Mouse (Mus musculus): Measurements from ENCODE around the gene BC003965. TPM values are rescaled to one million over a fixed set of nuclear protein-coding genes. Genes with fewer than 3 reads are reported as not detected.

Gene BC003965
- 34.4 TPM in 2 replicates for polyA plus RNA-seq (2014; fragmentation: Nextera tagmentation; extraction: Ambion mirVana)

DNA sequence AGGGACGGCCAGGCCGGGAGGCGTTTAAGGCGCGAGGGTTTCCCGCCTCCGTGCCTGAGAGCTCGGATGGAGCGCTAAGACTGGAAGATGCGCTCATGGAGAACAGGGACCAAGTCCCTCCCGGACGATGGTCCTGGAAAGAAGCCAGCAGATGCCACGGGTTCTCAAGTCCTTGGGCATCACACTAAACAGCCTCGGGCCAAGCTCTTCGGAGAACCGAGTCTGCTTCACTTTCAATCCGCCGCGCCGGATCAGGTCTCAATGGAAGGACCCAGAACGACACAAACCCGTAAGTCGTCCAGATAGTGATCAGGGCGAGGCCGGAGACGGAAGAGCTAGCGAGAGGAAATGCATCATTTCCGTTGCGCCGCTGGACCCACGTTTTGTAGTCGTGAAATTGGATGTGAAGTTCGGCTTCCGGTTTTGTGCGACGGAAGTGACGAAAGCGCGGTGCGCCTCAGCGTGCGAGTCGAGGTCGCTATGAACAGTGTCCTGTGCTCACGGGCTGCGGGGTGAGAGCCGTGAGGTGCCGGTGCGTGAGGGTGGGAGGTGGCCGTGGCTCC is at the start of gene BC003965:
TSS of gene BC003965 (plus strand) at position 426 of the 563 bp plus-strand sequence.
- H3K27me3 ChIP-seq (ENCODE audit: control insufficient read depth, insufficient read depth, low read length): no peaks in the 10 kb centered on the region
- peak within 1 kb of the TSS; percentile 80 for H3K27ac ChIP-seq (ENCODE audit: low read depth, low read length)
- H3K36me3 ChIP-seq (ENCODE audit: control insufficient read depth, insufficient read depth, low read length): no peaks in the 10 kb centered on the region
- H3K4me2 ChIP-seq: peak within 1 kb of the TSS; percentile 99
- under 1% methylated on average over 50 of the region's 50 CpGs for WGBS
- H3K4me3 ChIP-seq (ENCODE audit: low read depth, low read length): peak within 1 kb of the TSS; percentile 95
- DNase-seq (ENCODE audit: low spot score, missing footprints): peak; percentile 100
- H3K4me1 ChIP-seq (ENCODE audit: control insufficient read depth, insufficient read depth, low read length): peaks cover 17% of the 10 kb centered on the region
- H3K9ac ChIP-seq (ENCODE audit: low read length): peak within 1 kb of the TSS; percentile 96
- no peaks in the 10 kb centered on the region for H3K9me3 ChIP-seq (ENCODE audit: control insufficient read depth, low read length)
- ATAC-seq (ENCODE audit: low FRiP score): peak; percentile 85

DNA sequence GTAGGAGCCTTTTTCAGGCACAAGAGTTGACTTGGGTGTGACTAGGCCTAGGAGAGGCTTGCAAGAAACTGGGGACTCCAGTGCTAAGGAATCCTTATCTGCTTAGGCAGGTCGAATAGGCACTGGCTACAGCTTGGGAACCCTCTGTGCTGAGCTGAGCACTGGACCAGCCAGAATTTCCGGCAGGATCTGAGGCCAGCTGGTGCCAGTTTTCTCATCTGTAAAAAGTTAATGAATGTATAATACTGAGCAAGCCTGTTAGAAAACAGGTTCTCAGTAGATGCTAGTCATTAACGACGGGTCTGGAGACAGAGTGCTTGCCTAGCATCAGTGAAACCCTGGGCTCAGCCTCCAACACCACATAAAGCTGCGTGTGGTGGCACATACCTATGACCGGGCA is 48.7 kb upstream of the BC003965 start:
- WGBS: 88% methylated on average over 6 of the region's 6 CpGs
- Histone ChIP-seq H3K4me2 (no peak overlapping the region), H3K27ac (ENCODE audit: low read depth, low read length) (no peak overlapping the region), H3K27me3 (ENCODE audit: control insufficient read depth, insufficient read depth, low read length) (no peaks in the 10 kb centered on the region), H3K4me3 (ENCODE audit: low read depth, low read length) (no peak overlapping the region), H3K36me3 (ENCODE audit: control insufficient read depth, insufficient read depth, low read length) (no peaks in the 10 kb centered on the region), H3K4me1 (ENCODE audit: control insufficient read depth, insufficient read depth, low read length) (peaks cover 8% of the 10 kb centered on the region), H3K9ac (ENCODE audit: low read length) (no peak overlapping the region), H3K9me3 (ENCODE audit: control insufficient read depth, low read length) (no peaks in the 10 kb centered on the region)
- DNase-seq (ENCODE audit: low spot score, missing footprints): no peak
- no peak for ATAC-seq (ENCODE audit: low FRiP score)

DNA sequence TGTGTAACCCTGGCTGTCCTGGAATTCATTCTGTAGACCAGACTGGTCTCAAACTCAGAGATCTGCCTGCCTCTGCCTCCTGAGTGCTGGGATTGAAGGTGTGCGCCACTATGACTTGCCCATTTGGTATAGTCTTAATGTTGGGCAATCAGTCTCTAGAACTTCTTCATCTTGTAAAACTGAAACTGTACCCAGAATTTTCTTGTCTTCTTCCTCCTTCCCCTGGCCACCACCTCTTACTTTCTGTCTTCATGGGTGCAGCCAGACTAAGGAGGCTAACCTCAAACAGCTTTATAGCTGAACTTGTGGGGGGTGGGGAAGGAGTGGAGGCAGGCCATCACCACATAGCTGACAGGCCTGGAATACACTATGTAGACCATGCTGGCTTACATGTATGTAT is 45.6 kb upstream of the BC003965 start:
- H3K27ac ChIP-seq (ENCODE audit: low read depth, low read length): no peak overlapping the region
- no peak overlapping the region for H3K4me3 ChIP-seq (ENCODE audit: low read depth, low read length)
- H3K27me3 ChIP-seq (ENCODE audit: control insufficient read depth, insufficient read depth, low read length): no peaks in the 10 kb centered on the region
- no peak overlapping the region for H3K9ac ChIP-seq (ENCODE audit: low read length)
- peaks cover 8% of the 10 kb centered on the region for H3K4me1 ChIP-seq (ENCODE audit: control insufficient read depth, insufficient read depth, low read length)
- H3K4me2 ChIP-seq: no peak overlapping the region
- no peaks in the 10 kb centered on the region for H3K9me3 ChIP-seq (ENCODE audit: control insufficient read depth, low read length)
- ATAC-seq (ENCODE audit: low FRiP score): no peak
- DNase-seq (ENCODE audit: low spot score, missing footprints): no peak
- H3K36me3 ChIP-seq (ENCODE audit: control insufficient read depth, insufficient read depth, low read length): no peaks in the 10 kb centered on the region
- whole genome bisulfite sequencing: 94% methylated on average over 1 of the region's 1 CpGs

DNA sequence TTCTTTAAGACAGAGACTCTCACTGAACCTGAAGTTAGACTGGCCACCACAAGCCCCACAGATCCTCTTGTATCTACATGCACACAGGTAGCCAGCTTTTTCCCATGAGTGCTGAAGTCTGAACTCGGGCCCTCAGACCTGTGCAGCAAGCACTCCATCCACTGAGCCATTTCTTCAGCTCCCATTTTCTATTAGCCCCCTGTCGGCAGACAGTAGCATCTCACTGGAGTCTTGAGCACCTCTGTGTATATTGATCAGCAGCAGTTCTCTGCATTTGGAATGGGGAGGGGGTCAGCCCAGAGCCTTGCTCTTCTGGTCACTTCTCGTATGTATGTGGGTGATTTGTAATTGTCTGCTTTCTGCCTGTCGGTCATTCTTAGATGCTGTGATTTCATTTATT is 44.4 kb upstream of the BC003965 start:
- Histone ChIP-seq H3K4me1 (ENCODE audit: control insufficient read depth, insufficient read depth, low read length) (no peaks in the 10 kb centered on the region), H3K36me3 (ENCODE audit: control insufficient read depth, insufficient read depth, low read length) (no peaks in the 10 kb centered on the region), H3K4me3 (ENCODE audit: low read depth, low read length) (no peak overlapping the region), H3K9me3 (ENCODE audit: control insufficient read depth, low read length) (no peaks in the 10 kb centered on the region), H3K9ac (ENCODE audit: low read length) (no peak overlapping the region), H3K27me3 (ENCODE audit: control insufficient read depth, insufficient read depth, low read length) (no peaks in the 10 kb centered on the region), H3K27ac (ENCODE audit: low read depth, low read length) (no peak overlapping the region), H3K4me2 (no peak overlapping the region)
- DNase-seq (ENCODE audit: low spot score, missing footprints) (no peak), ATAC-seq (ENCODE audit: low FRiP score) (no peak)
- 74% methylated on average over 4 of the region's 4 CpGs for WGBS

DNA sequence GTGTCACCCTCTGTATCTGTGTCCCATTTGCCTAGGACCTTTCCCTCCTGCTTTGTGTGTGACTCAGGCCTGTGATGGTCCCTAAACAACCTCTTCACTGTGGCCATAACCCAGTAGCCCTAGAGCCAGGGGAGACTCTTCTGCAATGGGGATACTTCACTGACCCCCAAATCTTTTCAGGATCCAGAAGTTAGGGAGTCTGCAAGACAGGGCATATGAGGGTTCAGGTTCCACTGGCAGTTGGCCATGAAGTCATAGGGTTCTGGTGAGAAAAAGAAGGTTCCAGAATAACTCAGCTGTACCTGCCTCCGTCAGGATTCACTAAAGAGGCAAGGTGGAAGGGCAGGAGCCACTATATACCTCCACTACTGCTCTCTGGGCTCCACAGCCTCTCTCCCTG is 22.2 kb upstream of the BC003965 start, which contains the start of gene Ccdc154:
TSS of gene Ccdc154 (plus strand) at position 301 of the 400 bp plus-strand sequence.
- H3K9me3 ChIP-seq (ENCODE audit: control insufficient read depth, low read length): no peaks in the 10 kb centered on the region
- no peak within 1 kb of the TSS for H3K9ac ChIP-seq (ENCODE audit: low read length)
- ATAC-seq (ENCODE audit: low FRiP score) (no peak), DNase-seq (ENCODE audit: low spot score, missing footprints) (no peak)
- 80% methylated on average over 1 of the region's 1 CpGs for WGBS
- no peaks in the 10 kb centered on the region for H3K27me3 ChIP-seq (ENCODE audit: control insufficient read depth, insufficient read depth, low read length)
- H3K4me3 ChIP-seq (ENCODE audit: low read depth, low read length): no peak within 1 kb of the TSS
- no peaks in the 10 kb centered on the region for H3K4me1 ChIP-seq (ENCODE audit: control insufficient read depth, insufficient read depth, low read length)
- peaks cover 6% of the 10 kb centered on the region for H3K36me3 ChIP-seq (ENCODE audit: control insufficient read depth, insufficient read depth, low read length)
- no peak within 1 kb of the TSS for H3K4me2 ChIP-seq
- H3K27ac ChIP-seq (ENCODE audit: low read depth, low read length): no peak within 1 kb of the TSS

DNA sequence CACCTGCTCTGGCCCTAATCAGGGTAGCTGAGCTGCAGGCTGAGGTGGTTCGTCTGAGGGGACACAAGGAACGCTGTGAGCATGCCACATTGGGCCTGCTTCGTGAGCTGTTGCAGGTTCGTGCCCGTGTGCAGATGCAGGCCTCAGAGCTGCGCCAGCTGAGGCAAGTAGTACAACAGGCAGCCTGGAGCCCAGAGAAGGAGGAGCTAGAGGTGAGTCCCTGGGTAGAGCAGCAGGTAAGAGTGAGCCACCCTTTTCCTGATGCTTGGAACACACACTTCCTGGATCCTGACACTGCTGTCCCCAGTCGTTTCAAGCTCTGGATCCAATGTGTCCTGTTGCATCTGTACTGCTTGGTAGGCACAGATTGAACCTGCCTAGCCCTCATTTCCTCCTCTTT is 21.0 kb upstream of the BC003965 start:
- H3K36me3 ChIP-seq (ENCODE audit: control insufficient read depth, insufficient read depth, low read length): peaks cover 6% of the 10 kb centered on the region
- no peaks in the 10 kb centered on the region for H3K27me3 ChIP-seq (ENCODE audit: control insufficient read depth, insufficient read depth, low read length)
- no peak overlapping the region for H3K9ac ChIP-seq (ENCODE audit: low read length)
- no peaks in the 10 kb centered on the region for H3K9me3 ChIP-seq (ENCODE audit: control insufficient read depth, low read length)
- no peak for DNase-seq (ENCODE audit: low spot score, missing footprints)
- 83% methylated on average over 7 of the region's 7 CpGs for WGBS
- H3K4me3 ChIP-seq (ENCODE audit: low read depth, low read length): no peak overlapping the region
- no peak overlapping the region for H3K4me2 ChIP-seq
- H3K27ac ChIP-seq (ENCODE audit: low read depth, low read length): no peak overlapping the region
- ATAC-seq (ENCODE audit: low FRiP score): no peak
- no peaks in the 10 kb centered on the region for H3K4me1 ChIP-seq (ENCODE audit: control insufficient read depth, insufficient read depth, low read length)

DNA sequence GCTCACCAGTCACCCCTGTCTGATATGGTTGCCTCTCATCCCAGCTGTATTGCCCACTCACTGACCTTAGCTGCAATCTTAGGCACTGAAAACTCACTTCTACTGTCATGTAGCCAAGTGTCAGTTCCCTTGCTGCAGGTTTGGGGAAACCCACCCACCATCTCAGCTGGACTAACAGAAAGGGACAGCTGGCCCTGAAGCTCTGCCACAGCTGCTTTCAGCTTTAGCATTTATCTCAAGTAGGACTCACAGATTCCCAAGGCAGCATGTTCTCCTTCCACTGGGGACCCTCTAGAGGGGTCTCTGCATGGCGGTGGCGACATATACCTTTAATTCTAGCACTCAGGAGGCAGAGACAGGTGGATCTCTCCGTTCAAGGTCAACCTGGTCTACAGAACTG is 19.6 kb upstream of the BC003965 start:
- 86% methylated on average over 3 of the region's 3 CpGs for WGBS
- Histone ChIP-seq H3K36me3 (ENCODE audit: control insufficient read depth, insufficient read depth, low read length) (peaks cover 3% of the 10 kb centered on the region), H3K4me3 (ENCODE audit: low read depth, low read length) (no peak overlapping the region), H3K9me3 (ENCODE audit: control insufficient read depth, low read length) (no peaks in the 10 kb centered on the region), H3K9ac (ENCODE audit: low read length) (no peak overlapping the region), H3K4me1 (ENCODE audit: control insufficient read depth, insufficient read depth, low read length) (no peaks in the 10 kb centered on the region), H3K27me3 (ENCODE audit: control insufficient read depth, insufficient read depth, low read length) (no peaks in the 10 kb centered on the region), H3K4me2 (no peak overlapping the region), H3K27ac (ENCODE audit: low read depth, low read length) (no peak overlapping the region)
- DNase-seq (ENCODE audit: low spot score, missing footprints): no peak
- no peak for ATAC-seq (ENCODE audit: low FRiP score)

DNA sequence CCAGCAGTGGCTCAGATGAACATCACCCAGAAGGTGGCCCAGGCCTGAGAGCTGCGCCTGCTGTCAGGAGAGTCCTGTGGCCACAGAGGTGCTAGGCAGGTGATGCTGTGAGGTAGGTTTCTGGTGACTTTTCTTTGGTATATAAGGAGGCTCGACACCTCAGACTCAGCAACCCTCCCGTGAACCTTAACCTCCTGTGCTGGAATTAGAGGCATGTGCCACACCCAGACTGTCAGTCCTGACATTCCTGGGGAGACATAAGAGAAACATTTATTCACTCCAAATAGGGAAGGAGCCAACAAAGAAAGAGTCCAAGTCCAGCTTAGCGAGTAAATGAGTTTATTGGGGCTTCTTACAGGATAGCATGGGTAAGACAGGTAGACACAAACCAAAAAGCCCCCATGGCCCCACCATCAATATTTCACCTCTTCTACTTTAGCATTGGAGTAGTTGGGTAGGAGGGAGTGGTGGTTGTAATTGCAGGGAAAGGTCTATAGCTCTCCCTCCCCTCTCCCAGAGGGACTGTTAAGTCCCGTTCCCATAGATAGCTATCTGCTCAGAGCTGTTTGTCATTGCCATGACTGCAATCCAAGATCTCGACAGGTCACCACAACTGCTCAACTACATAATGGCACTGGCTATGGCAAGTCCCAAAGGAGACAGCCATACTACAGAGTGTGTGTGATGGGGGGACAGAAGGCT is 18.2 kb upstream of the BC003965 start:
- no peak overlapping the region for H3K9ac ChIP-seq (ENCODE audit: low read length)
- no peaks in the 10 kb centered on the region for H3K9me3 ChIP-seq (ENCODE audit: control insufficient read depth, low read length)
- DNase-seq (ENCODE audit: low spot score, missing footprints) (no peak), ATAC-seq (ENCODE audit: low FRiP score) (no peak)
- H3K27me3 ChIP-seq (ENCODE audit: control insufficient read depth, insufficient read depth, low read length): no peaks in the 10 kb centered on the region
- H3K4me3 ChIP-seq (ENCODE audit: low read depth, low read length): no peak overlapping the region
- WGBS: 76% methylated on average over 6 of the region's 6 CpGs
- no peak overlapping the region for H3K4me2 ChIP-seq
- H3K27ac ChIP-seq (ENCODE audit: low read depth, low read length): no peak overlapping the region
- H3K4me1 ChIP-seq (ENCODE audit: control insufficient read depth, insufficient read depth, low read length): no peaks in the 10 kb centered on the region
- H3K36me3 ChIP-seq (ENCODE audit: control insufficient read depth, insufficient read depth, low read length): no peaks in the 10 kb centered on the region

DNA sequence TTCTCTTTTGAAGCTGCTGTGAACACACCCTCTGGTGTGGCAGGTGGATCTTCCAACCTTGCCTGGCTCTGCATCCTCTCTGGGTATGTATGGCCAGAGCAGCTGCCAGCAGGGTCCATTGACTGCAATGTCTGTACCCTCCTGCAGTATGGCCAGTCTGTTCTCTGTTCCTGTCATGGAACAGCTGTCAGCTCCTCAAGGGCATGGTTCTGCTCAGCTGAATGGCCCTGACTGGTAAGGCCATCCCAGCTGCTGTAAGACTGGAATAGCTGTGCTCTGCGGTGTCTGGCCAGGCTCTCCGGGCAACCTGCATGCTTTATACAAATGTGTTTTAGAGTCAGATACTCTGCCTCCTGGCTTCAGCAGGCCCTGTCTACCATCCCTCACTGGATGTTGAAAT is 14.6 kb upstream of the BC003965 start:
- no peak overlapping the region for H3K27ac ChIP-seq (ENCODE audit: low read depth, low read length)
- H3K9me3 ChIP-seq (ENCODE audit: control insufficient read depth, low read length): no peaks in the 10 kb centered on the region
- ATAC-seq (ENCODE audit: low FRiP score) (no peak), DNase-seq (ENCODE audit: low spot score, missing footprints) (no peak)
- H3K9ac ChIP-seq (ENCODE audit: low read length): no peak overlapping the region
- no peaks in the 10 kb centered on the region for H3K4me1 ChIP-seq (ENCODE audit: control insufficient read depth, insufficient read depth, low read length)
- H3K36me3 ChIP-seq (ENCODE audit: control insufficient read depth, insufficient read depth, low read length): no peaks in the 10 kb centered on the region
- H3K27me3 ChIP-seq (ENCODE audit: control insufficient read depth, insufficient read depth, low read length): no peaks in the 10 kb centered on the region
- WGBS: 93% methylated on average over 2 of the region's 2 CpGs
- H3K4me2 ChIP-seq: no peak overlapping the region
- H3K4me3 ChIP-seq (ENCODE audit: low read depth, low read length): no peak overlapping the region

Data from midbrain, embryonic 11.5 days (tissue).